ENCODE assay signal across 9 mouse cellular contexts in the genomic region with DNA sequence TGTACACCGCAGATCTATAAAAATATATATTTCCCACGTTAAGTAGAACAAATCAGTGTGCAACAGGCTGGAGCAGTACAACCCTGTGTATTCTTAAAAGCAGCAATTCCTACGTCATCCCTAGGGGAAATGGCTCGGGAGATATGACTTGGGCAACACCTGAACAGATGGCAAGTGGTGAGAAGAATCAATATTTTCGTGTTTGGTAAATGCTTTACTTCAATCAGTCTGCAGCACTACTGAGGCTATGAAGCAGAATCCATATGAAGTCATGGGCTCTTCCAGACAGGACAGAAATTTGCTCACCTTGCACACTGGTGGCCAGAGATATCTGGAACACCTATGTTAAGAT. TPM values are rescaled to one million over a fixed set of nuclear protein-coding genes. Genes with fewer than 3 reads are reported as not detected.
DNase-seq lines count a peak whose midpoint lies in the region; ATAC-seq lines count a peak whose summit lies in the region.
"Had no signal": no experiment of that assay in that cellular context is flagged by ENCODE, and none has a peak within 500 bp of the region (broad histone marks: within the 10 kb centered on the region; RNA-seq: fewer than 3 reads in every experiment).

No protein-coding gene starts in this region.

- peak; percentile 9; the same call in 1 of the 2 replicates for ATAC-seq in kidney, embryonic 14.5 days (ENCODE audit: low FRiP score, low TSS enrichment)
- ATAC-seq in hindbrain, embryonic 14.5 days (ENCODE audit: low FRiP score): no peak; the same call in 1 of the 2 replicates
- ATAC-seq in midbrain, embryonic 13.5 days: no peak

- no peaks in the 10 kb centered on the region for H3K9me3 ChIP-seq in kidney, embryonic 14.5 days (ENCODE audit: control insufficient read depth, low read length)
- no peaks in the 10 kb centered on the region for H3K9me3 ChIP-seq in hindbrain, embryonic 14.5 days (ENCODE audit: control insufficient read depth, low read length)
- no peaks in the 10 kb centered on the region for H3K9me3 ChIP-seq in midbrain, embryonic 13.5 days

- peak overlapping the region; percentile 79 for H3K4me3 ChIP-seq in kidney, embryonic 14.5 days (ENCODE audit: low read length)
- H3K4me3 ChIP-seq in brown adipose tissue, adult 24 weeks (ENCODE audit: insufficient read depth, low read depth, low read length): peak overlapping the region; percentile 71
- peak overlapping the region; percentile 67 for H3K4me3 ChIP-seq in hindbrain, embryonic 14.5 days (replicated peaks; ENCODE audit: low read length)
- H3K4me3 ChIP-seq in midbrain, embryonic 13.5 days (replicated peaks): peak overlapping the region; percentile 74

- DNase-seq in kidney, postnatal 14 days: no peak
- no peak for DNase-seq in hindbrain, embryonic 14.5 days (ENCODE audit: low spot score)
- no peak for DNase-seq in cerebellum, adult 18-20 months
- DNase-seq in urinary bladder, postnatal 25 days (ENCODE audit: low spot score): no peak
- no peak for DNase-seq in kidney, postnatal 36 days

- 15% methylated on average over 5 of the region's 5 CpGs for WGBS in kidney, embryonic 14.5 days
- WGBS in hindbrain, embryonic 14.5 days: 15% methylated on average over 5 of the region's 5 CpGs
- 11% methylated on average over 5 of the region's 5 CpGs for WGBS in midbrain, embryonic 13.5 days

- peak overlapping the region; percentile 77; the same call in 1 of the 2 replicates for H3K27ac ChIP-seq in kidney, embryonic 14.5 days (ENCODE audit: low read depth, low read length)
- 0 out of 2 replicates have a peak overlapping the region, but pooled peaks have one; percentile 20 for H3K27ac ChIP-seq in brown adipose tissue, adult 24 weeks (replicated peaks; ENCODE audit: low read depth, low read length)
- H3K27ac ChIP-seq in hindbrain, embryonic 14.5 days: no peak overlapping the region
- H3K27ac ChIP-seq in midbrain, embryonic 13.5 days: no peak overlapping the region

- H3K9ac ChIP-seq in kidney, embryonic 14.5 days (ENCODE audit: low read depth, low read length): peak overlapping the region; percentile 74; the same call in 1 of the 2 replicates
- H3K9ac ChIP-seq in hindbrain, embryonic 14.5 days: peak overlapping the region; percentile 59
- H3K9ac ChIP-seq in midbrain, embryonic 13.5 days (replicated peaks): peak overlapping the region; percentile 64; the same call in 1 of the 2 replicates

- H3K27me3 ChIP-seq in kidney, embryonic 14.5 days (ENCODE audit: control insufficient read depth, insufficient read depth, low read length): no peaks in the 10 kb centered on the region
- H3K27me3 ChIP-seq in hindbrain, embryonic 14.5 days (ENCODE audit: control insufficient read depth, insufficient read depth, low read length): peaks cover 29% of the 10 kb centered on the region
- H3K27me3 ChIP-seq in midbrain, embryonic 13.5 days: peaks cover 23% of the 10 kb centered on the region
- H3K27me3 ChIP-seq: Patski had no signal

- H3K4me1 ChIP-seq in kidney, embryonic 14.5 days (ENCODE audit: control insufficient read depth, insufficient read depth, low read length): 0 out of 2 replicates have a peak, but pooled peaks cover 5% of the 10 kb centered on the region
- peaks cover 18% of the 10 kb centered on the region; the same call in 1 of the 2 replicates for H3K4me1 ChIP-seq in brown adipose tissue, adult 24 weeks (ENCODE audit: control insufficient read depth, insufficient read depth, insufficient read length, low read length)
- H3K4me1 ChIP-seq in hindbrain, embryonic 14.5 days (replicated peaks; ENCODE audit: control insufficient read depth, insufficient read depth, low read length): peaks cover 4% of the 10 kb centered on the region; the same call in 1 of the 2 replicates
- peaks cover 17% of the 10 kb centered on the region for H3K4me1 ChIP-seq in midbrain, embryonic 13.5 days (replicated peaks)

- H3K36me3 ChIP-seq in kidney, embryonic 14.5 days (ENCODE audit: control insufficient read depth, insufficient read depth, low read length): no peaks in the 10 kb centered on the region
- no peaks in the 10 kb centered on the region for H3K36me3 ChIP-seq in hindbrain, embryonic 14.5 days (replicated peaks; ENCODE audit: control insufficient read depth, insufficient read depth)
- H3K36me3 ChIP-seq in midbrain, embryonic 13.5 days: no peaks in the 10 kb centered on the region

- H3K4me2 ChIP-seq in kidney, embryonic 14.5 days (replicated peaks; ENCODE audit: low read depth, low read length): peak overlapping the region; percentile 78
- H3K4me2 ChIP-seq in hindbrain, embryonic 14.5 days (replicated peaks): peak overlapping the region; percentile 86
- peak overlapping the region; percentile 97 for H3K4me2 ChIP-seq in midbrain, embryonic 13.5 days (replicated peaks)

RNA-seq across cellular contexts. Expression of a gene that starts 0.4 kb away (rescaled TPM):
- 13.9 and 28.7 TPM in 2 replicates for polyA plus RNA-seq in kidney, embryonic 14.5 days (2014; fragmentation: Nextera tagmentation; extraction: Ambion mirVana)
- 23.5 and 29.0 TPM in 2 replicates for polyA plus RNA-seq in brown adipose tissue, adult 24 weeks (2012; ENCODE audit: insufficient read depth, insufficient read length, missing spikeins)
- 8.0 and 9.3 TPM in 2 replicates for polyA plus RNA-seq in hindbrain, embryonic 14.5 days (2014; fragmentation: Nextera tagmentation; extraction: Ambion mirVana)
- 5.4 and 6.3 TPM in 2 replicates for polyA plus RNA-seq in midbrain, embryonic 13.5 days (2015; fragmentation: Nextera tagmentation; extraction: Ambion mirVana)

RNA-seq across cellular contexts. Expression of a gene that starts 34.1 kb away (rescaled TPM):
- not detected in 2 replicates for polyA plus RNA-seq in kidney, embryonic 14.5 days (2014; fragmentation: Nextera tagmentation; extraction: Ambion mirVana)
- not detected in 2 replicates for polyA plus RNA-seq in brown adipose tissue, adult 24 weeks (2012; ENCODE audit: insufficient read depth, insufficient read length, missing spikeins)
- polyA plus RNA-seq in hindbrain, embryonic 14.5 days (2014; fragmentation: Nextera tagmentation; extraction: Ambion mirVana): not detected in 2 replicates
- polyA plus RNA-seq in midbrain, embryonic 13.5 days (2015; fragmentation: Nextera tagmentation; extraction: Ambion mirVana): 0.08 TPM in 1 of 2 replicates, not detected in the other
- polyA plus RNA-seq: Patski had no signal

RNA-seq across cellular contexts. Expression of a gene that starts 42.2 kb away (rescaled TPM):
- polyA plus RNA-seq in kidney, embryonic 14.5 days (2014; fragmentation: Nextera tagmentation; extraction: Ambion mirVana): 94.5 and 103 TPM in 2 replicates
- polyA plus RNA-seq in brown adipose tissue, adult 24 weeks (2012; ENCODE audit: insufficient read depth, insufficient read length, missing spikeins): 41.1 and 41.5 TPM in 2 replicates
- polyA plus RNA-seq in hindbrain, embryonic 14.5 days (2014; fragmentation: Nextera tagmentation; extraction: Ambion mirVana): 136 and 138 TPM in 2 replicates
- polyA plus RNA-seq in midbrain, embryonic 13.5 days (2015; fragmentation: Nextera tagmentation; extraction: Ambion mirVana): 135 and 136 TPM in 2 replicates

Comparison
In these comparisons a context has a peak if more than half of its experiments do, and no peak if none do; other contexts are left out.
1. H3K27ac ChIP-seq: peak in kidney, embryonic 14.5 days (single experiment) and brown adipose tissue, adult 24 weeks (single experiment); none in hindbrain, embryonic 14.5 days (single experiment) and midbrain, embryonic 13.5 days (single experiment).
2. Peak in every context shown above with its lines, with median percentiles within 50 percentile points of each other: H3K4me2 ChIP-seq, H3K4me3 ChIP-seq and H3K9ac ChIP-seq.